Mouse (Mus musculus): ENCODE measurements around the gene Gm4353.
A peak's percentile ranks its signal among the peaks of the same experiment; 100 is the strongest.
"Not testable (repeated sequence)": the region's sequence is repeated elsewhere in the genome, so short reads cannot be mapped to it uniquely, and the experiment has no call there.

The Gm4353 gene

DNA sequence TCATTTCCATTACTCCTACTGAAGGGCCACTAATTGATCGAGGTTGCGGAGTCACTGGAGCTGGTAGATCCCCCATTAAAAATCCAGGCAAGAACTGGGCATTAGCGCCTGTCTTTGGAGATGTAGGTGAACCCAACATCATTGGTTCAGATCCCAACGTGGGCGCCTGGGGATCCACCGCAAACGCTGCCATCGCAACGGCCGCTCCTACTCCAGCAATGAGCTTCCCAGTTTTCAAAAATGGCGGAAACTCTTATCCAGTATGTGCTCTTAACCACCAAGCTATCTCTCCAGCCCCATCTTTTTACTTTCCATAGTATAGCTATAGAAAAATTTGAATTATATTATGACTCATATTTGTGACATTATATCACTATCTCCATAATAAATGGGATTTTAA is at the start of gene Gm4353:
Gene Gm4353 (minus strand): TSS at position 270 of the 400 bp plus-strand sequence.
- H3K4me3 ChIP-seq (replicated peaks; ENCODE audit: low read length); H3K27me3 ChIP-seq (ENCODE audit: insufficient read depth, low read length); H3K9me3 ChIP-seq (ENCODE audit: low read length); H3K36me3 ChIP-seq (ENCODE audit: insufficient read depth, low read length); H3K4me1 ChIP-seq (replicated peaks; ENCODE audit: low read depth, low read length): not testable (repeated sequence)

DNA sequence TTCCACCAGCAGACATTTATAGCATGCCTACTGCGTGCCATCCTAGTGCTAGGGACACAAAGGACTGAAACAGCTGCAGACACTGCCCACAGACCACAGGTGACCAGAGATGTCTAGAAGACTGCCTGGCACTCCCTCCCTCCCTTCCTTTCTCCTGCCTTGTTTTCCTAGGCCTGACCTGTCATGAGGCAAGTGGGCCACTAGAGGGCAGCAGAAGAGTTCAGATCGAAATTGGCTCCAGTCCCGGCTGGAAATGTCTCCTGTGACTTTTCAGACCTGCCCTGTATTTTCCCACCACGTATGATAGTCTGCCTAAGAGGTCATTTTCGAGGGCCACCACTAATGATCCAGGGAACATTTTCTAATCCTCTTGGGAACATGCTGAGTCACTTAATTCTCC is 47.6 kb upstream of the Gm4353 start:
- TF ChIP-seq CTCF (conservative IDR thresholded peaks at IDR 0.05; ENCODE audit: low read length), result peak; percentile 80
- TF ChIP-seq NANOG (IDR thresholded peaks at IDR 0.05; ENCODE audit: borderline replicate concordance, low read length), result no peak
- Histone ChIP-seq H3K27me3 (ENCODE audit: insufficient read depth, low read length) (no peaks in the 10 kb centered on the region), H3K4me1 (replicated peaks; ENCODE audit: low read depth, low read length) (peaks cover 63% of the 10 kb centered on the region), H3K4me3 (replicated peaks; ENCODE audit: low read length) (no peak overlapping the region), H3K36me3 (ENCODE audit: insufficient read depth, low read length) (peaks cover 97% of the 10 kb centered on the region), H3K9me3 (ENCODE audit: low read length) (no peaks in the 10 kb centered on the region)

DNA sequence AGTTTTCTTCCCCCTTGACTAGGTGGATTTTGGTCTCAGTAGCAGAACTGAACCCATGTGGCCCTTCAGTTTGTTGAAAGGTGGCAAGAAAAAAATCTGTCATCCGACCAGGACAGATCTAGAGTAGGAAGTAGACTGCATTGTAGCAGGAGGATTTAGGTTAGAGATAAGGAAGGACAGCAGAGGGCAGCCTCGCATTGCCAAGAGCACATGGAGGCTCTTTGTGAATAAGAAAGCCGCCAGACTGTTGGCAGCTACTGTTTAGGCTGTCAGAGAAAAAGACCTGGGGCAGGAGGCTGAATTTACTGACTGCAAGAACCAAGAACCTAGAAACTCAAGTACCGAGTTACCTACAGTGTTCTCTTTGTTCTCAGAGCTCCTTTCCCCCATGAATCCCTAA is 47.0 kb upstream of the Gm4353 start:
- TF ChIP-seq POU5F1 (IDR thresholded peaks at IDR 0.05; ENCODE audit: borderline replicate concordance, low read length) (no peak), CTCF (conservative IDR thresholded peaks at IDR 0.05; ENCODE audit: low read length) (no peak), NANOG (IDR thresholded peaks at IDR 0.05; ENCODE audit: borderline replicate concordance, low read length) (no peak)
- Histone ChIP-seq H3K4me3 (replicated peaks; ENCODE audit: low read length) (no peak overlapping the region), H3K9me3 (ENCODE audit: low read length) (no peaks in the 10 kb centered on the region), H3K27me3 (ENCODE audit: insufficient read depth, low read length) (no peaks in the 10 kb centered on the region), H3K36me3 (ENCODE audit: insufficient read depth, low read length) (peaks cover 97% of the 10 kb centered on the region), H3K4me1 (replicated peaks; ENCODE audit: low read depth, low read length) (peaks cover 70% of the 10 kb centered on the region)

DNA sequence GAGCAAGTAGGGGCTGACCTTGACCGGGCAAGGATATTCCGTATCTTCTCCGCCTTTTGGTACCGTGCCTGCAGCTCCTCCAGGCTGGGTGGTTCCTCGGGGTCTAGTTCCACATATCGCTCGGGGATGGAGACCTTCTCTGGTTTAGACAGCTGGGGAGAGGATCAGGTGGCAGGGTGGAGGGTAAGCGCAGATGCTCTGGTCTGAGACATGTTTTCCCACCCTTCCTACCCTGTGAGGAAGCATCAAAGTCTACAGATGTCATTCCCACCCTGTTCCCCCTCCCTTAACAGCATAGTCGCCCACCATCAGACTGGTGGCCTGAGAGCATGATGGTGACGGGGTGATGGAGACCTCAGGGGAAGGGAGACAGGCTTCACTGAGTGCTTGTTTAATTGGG is 44.9 kb upstream of the Gm4353 start:
- no peak overlapping the region for H3K4me3 ChIP-seq (replicated peaks; ENCODE audit: low read length)
- no peak for TF ChIP-seq POU5F1 (IDR thresholded peaks at IDR 0.05; ENCODE audit: borderline replicate concordance, low read length)
- TF ChIP-seq CTCF (conservative IDR thresholded peaks at IDR 0.05; ENCODE audit: low read length), result no peak
- TF ChIP-seq NANOG (IDR thresholded peaks at IDR 0.05; ENCODE audit: borderline replicate concordance, low read length), result no peak
- no peaks in the 10 kb centered on the region for H3K9me3 ChIP-seq (ENCODE audit: low read length)
- peaks cover 70% of the 10 kb centered on the region for H3K4me1 ChIP-seq (replicated peaks; ENCODE audit: low read depth, low read length)
- peaks cover 95% of the 10 kb centered on the region for H3K36me3 ChIP-seq (ENCODE audit: insufficient read depth, low read length)
- no peaks in the 10 kb centered on the region for H3K27me3 ChIP-seq (ENCODE audit: insufficient read depth, low read length)

DNA sequence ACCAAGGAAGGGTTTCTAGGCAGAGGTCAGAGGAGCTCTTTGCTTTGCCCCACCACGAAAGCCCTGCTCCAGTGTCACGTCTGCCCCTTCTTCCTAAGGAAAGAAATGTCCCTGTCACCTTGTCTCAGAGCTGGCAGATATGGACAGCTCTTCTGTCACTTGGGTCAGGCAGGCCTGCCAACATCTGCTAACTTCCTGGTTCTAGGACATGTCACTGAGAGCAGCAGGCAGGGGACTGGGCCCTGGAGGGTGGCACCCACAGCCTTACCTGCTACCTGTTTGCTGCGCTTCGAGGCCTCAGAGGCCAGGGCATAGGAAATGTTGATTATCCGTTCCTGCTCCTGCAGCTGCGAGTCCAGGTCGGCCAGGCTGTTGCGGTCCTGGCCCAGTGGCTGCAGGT is 43.9 kb upstream of the Gm4353 start:
- TF ChIP-seq NANOG (IDR thresholded peaks at IDR 0.05; ENCODE audit: borderline replicate concordance, low read length) (no peak), CTCF (conservative IDR thresholded peaks at IDR 0.05; ENCODE audit: low read length) (no peak), POU5F1 (IDR thresholded peaks at IDR 0.05; ENCODE audit: borderline replicate concordance, low read length) (no peak)

DNA sequence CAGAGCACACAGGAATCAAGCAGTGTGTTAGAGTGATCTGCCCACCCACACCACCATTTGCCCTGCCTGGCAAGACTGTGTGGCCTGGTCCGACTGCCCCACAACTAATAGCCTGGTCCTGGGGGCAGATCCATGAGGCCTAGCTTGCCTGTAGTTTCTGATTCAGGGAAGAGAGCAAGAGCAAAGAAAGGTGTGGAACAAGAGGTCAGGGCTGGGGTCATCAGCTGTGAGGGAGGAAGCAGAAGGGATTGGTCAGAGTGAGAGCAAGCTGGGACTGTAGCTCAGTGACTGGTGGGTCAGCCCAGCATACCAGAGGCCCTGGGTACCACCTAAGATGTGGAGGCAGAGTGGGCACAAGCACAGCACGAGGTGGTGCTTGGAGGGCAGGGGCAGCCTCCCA is 42.6 kb upstream of the Gm4353 start:
- Histone ChIP-seq H3K4me3 (replicated peaks; ENCODE audit: low read length) (peak overlapping the region; percentile 39; the same call in 1 of the 2 replicates), H3K4me1 (replicated peaks; ENCODE audit: low read depth, low read length) (peaks cover 72% of the 10 kb centered on the region), H3K9me3 (ENCODE audit: low read length) (no peaks in the 10 kb centered on the region), H3K36me3 (ENCODE audit: insufficient read depth, low read length) (peaks cover 86% of the 10 kb centered on the region), H3K27me3 (ENCODE audit: insufficient read depth, low read length) (no peaks in the 10 kb centered on the region)
- TF ChIP-seq POU5F1 (IDR thresholded peaks at IDR 0.05; ENCODE audit: borderline replicate concordance, low read length) (no peak), NANOG (IDR thresholded peaks at IDR 0.05; ENCODE audit: borderline replicate concordance, low read length) (no peak), CTCF (conservative IDR thresholded peaks at IDR 0.05; ENCODE audit: low read length) (no peak)

More for the DNA sequence above, 43.9 kb upstream of the Gm4353 start:
- peaks cover 94% of the 10 kb centered on the region for H3K36me3 ChIP-seq (ENCODE audit: insufficient read depth, low read length)
- H3K4me3 ChIP-seq (replicated peaks; ENCODE audit: low read length), result no peak overlapping the region
- peaks cover 70% of the 10 kb centered on the region for H3K4me1 ChIP-seq (replicated peaks; ENCODE audit: low read depth, low read length)
- no peaks in the 10 kb centered on the region for H3K9me3 ChIP-seq (ENCODE audit: low read length)
- H3K27me3 ChIP-seq (ENCODE audit: insufficient read depth, low read length), result no peaks in the 10 kb centered on the region

DNA sequence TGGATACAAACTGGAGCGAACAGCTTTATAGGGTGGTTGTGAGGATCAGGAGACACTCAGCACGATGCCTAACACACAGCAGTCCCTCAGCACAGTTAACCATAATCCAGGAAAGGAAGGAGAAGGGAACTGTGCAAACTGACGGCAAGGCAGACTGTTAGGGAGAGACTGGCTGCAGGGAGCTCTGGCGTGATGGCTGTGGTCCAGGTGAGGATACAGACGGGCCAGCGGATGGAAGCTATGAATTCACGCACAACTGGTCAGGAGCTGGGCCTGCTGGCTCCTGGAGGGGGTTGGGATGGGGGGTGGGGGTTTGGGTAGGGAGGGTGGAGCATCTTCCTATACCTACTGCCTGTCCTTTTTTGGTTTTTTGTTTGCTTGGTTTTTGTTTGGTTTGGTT is 41.2 kb upstream of the Gm4353 start:
- H3K36me3 ChIP-seq (ENCODE audit: insufficient read depth, low read length), result peaks cover 73% of the 10 kb centered on the region
- no peak overlapping the region for H3K4me3 ChIP-seq (replicated peaks; ENCODE audit: low read length)
- no peaks in the 10 kb centered on the region for H3K27me3 ChIP-seq (ENCODE audit: insufficient read depth, low read length)
- peaks cover 78% of the 10 kb centered on the region for H3K4me1 ChIP-seq (replicated peaks; ENCODE audit: low read depth, low read length)
- TF ChIP-seq NANOG (IDR thresholded peaks at IDR 0.05; ENCODE audit: borderline replicate concordance, low read length), result no peak
- no peak for TF ChIP-seq POU5F1 (IDR thresholded peaks at IDR 0.05; ENCODE audit: borderline replicate concordance, low read length)
- TF ChIP-seq CTCF (conservative IDR thresholded peaks at IDR 0.05; ENCODE audit: low read length), result no peak
- no peaks in the 10 kb centered on the region for H3K9me3 ChIP-seq (ENCODE audit: low read length)

DNA sequence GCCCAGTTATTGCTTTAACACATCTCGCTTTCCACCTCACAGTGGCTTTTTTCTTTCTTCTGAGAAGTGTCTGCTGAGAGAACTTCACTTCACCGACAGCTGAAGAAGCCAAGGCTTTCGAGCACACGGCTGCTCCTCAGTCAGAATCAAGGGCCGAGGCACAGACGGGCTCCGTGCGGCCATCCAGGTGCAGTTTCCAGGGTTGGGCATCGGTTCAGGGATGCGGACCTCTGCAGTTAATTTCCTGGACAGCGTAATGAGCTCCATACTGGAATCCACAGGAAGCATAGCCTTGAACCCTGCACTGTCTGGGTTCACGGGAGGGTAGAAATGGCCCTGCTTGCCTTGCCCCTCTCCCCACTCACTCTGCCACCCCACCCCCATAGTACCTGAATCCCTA is 39.6 kb upstream of the Gm4353 start:
- Histone ChIP-seq H3K4me3 (replicated peaks; ENCODE audit: low read length) (no peak overlapping the region), H3K4me1 (replicated peaks; ENCODE audit: low read depth, low read length) (peaks cover 70% of the 10 kb centered on the region), H3K36me3 (ENCODE audit: insufficient read depth, low read length) (peaks cover 57% of the 10 kb centered on the region), H3K27me3 (ENCODE audit: insufficient read depth, low read length) (no peaks in the 10 kb centered on the region), H3K9me3 (ENCODE audit: low read length) (no peaks in the 10 kb centered on the region)
- TF ChIP-seq POU5F1 (IDR thresholded peaks at IDR 0.05; ENCODE audit: borderline replicate concordance, low read length) (no peak), NANOG (IDR thresholded peaks at IDR 0.05; ENCODE audit: borderline replicate concordance, low read length) (no peak), CTCF (conservative IDR thresholded peaks at IDR 0.05; ENCODE audit: low read length) (no peak)

DNA sequence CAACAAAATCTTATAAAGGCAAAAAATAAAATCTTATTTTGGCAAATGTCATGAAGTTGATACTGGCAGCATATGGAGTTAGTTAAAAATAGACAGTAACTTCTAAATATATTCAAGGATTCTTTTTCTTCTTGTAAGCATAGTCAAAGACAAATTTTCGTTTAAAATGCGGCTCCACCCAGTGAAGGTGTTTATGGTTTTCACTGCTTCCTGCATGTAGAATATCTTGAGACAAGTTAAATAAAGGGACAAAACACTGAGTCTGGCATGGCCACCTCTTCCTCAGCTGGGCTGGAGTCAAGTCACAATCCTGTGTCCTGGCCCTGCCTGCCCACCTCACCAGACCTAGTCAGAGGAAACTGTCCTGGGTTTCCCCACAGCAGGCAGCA is 39.2 kb upstream of the Gm4353 start:
- no peaks in the 10 kb centered on the region for H3K27me3 ChIP-seq (ENCODE audit: insufficient read depth, low read length)
- H3K4me3 ChIP-seq (replicated peaks; ENCODE audit: low read length), result no peak overlapping the region
- no peak for TF ChIP-seq CTCF (conservative IDR thresholded peaks at IDR 0.05; ENCODE audit: low read length)
- TF ChIP-seq NANOG (IDR thresholded peaks at IDR 0.05; ENCODE audit: borderline replicate concordance, low read length), result no peak
- TF ChIP-seq POU5F1 (IDR thresholded peaks at IDR 0.05; ENCODE audit: borderline replicate concordance, low read length), result no peak
- H3K4me1 ChIP-seq (replicated peaks; ENCODE audit: low read depth, low read length), result peaks cover 70% of the 10 kb centered on the region
- H3K9me3 ChIP-seq (ENCODE audit: low read length), result no peaks in the 10 kb centered on the region
- peaks cover 53% of the 10 kb centered on the region for H3K36me3 ChIP-seq (ENCODE audit: insufficient read depth, low read length)
